Mouse (Mus musculus) heart, postnatal 0 days (tissue): ENCODE measurements around the gene Raver2.

ENCODE experiments used
- CTCF ChIP-seq: IDR thresholded peaks from 2 replicates; pipeline ENCODE4 v1.5.1; 2016; ENCODE audit warnings: antibody characterized with exemption, control low read depth, low read depth
- EP300 ChIP-seq: IDR thresholded peaks from 2 replicates; pipeline ENCODE4 v1.6.1; 2016; ENCODE audit warnings: antibody characterized with exemption, low read depth

- TF ChIP-seq EP300, result no peak
- no peak for TF ChIP-seq CTCF
Measured at GRCm38 (mm10) chr4:101179076-101179475, 110.3 kb downstream of the Raver2 start.
